Mouse (Mus musculus) retina, adult 2 months (tissue): ENCODE measurements around the gene Pi16.
"Not testable (repeated sequence)": the region's sequence is repeated elsewhere in the genome, so short reads cannot be mapped to it uniquely, and the experiment has no call there.

Source experiments
- DNase-seq: peaks from one replicate; pipeline ENCODE4 v3.0.0-alpha.2; 2012; ENCODE audit warnings: low read depth, low spot score

Pi16 gene

GRCm38 (mm10) chr17:29317380-29317779 lies at the start of gene Pi16:
Gene Pi16, plus strand, starts transcription at chr17:29317680.
- DNase-seq: not testable (repeated sequence)

GRCm38 (mm10) chr17:29267931-29268681 lies 49.4 kb upstream of the Pi16 start:
- DNase-seq: no peak

GRCm38 (mm10) chr17:29268682-29269348 lies 48.7 kb upstream of the Pi16 start, which contains the start of gene BC004004:
Gene BC004004, plus strand, starts transcription at chr17:29268788.
- peak; percentile 88 for DNase-seq

- DNase-seq: no peak
These were observed 48.2 kb upstream of the Pi16 start for GRCm38 (mm10) chr17:29269349-29269706.

GRCm38 (mm10) chr17:29270148-29270698 lies 47.3 kb upstream of the Pi16 start:
- DNase-seq: no peak

GRCm38 (mm10) chr17:29273156-29273555 lies 44.3 kb upstream of the Pi16 start:
- no peak for DNase-seq

- no peak for DNase-seq
These were observed 43.6 kb upstream of the Pi16 start for GRCm38 (mm10) chr17:29273889-29274288.

- DNase-seq: no peak
These were observed 37.1 kb upstream of the Pi16 start for GRCm38 (mm10) chr17:29280422-29280821.

GRCm38 (mm10) chr17:29281541-29281940 lies 35.9 kb upstream of the Pi16 start:
- DNase-seq: no peak

- no peak for DNase-seq
These were observed 35.1 kb upstream of the Pi16 start for GRCm38 (mm10) chr17:29282216-29282952.

- no peak for DNase-seq
These were observed 25.7 kb upstream of the Pi16 start for GRCm38 (mm10) chr17:29291793-29292192.

GRCm38 (mm10) chr17:29292996-29293395 lies 24.5 kb upstream of the Pi16 start:
- DNase-seq: no peak

GRCm38 (mm10) chr17:29293807-29294605 lies 23.5 kb upstream of the Pi16 start:
- no peak for DNase-seq

GRCm38 (mm10) chr17:29295835-29296234 lies 21.6 kb upstream of the Pi16 start:
- no peak for DNase-seq

GRCm38 (mm10) chr17:29297321-29297720 lies 20.2 kb upstream of the Pi16 start:
- DNase-seq: no peak

- DNase-seq: no peak
These were observed 19.7 kb upstream of the Pi16 start for GRCm38 (mm10) chr17:29297813-29298212.

- DNase-seq: no peak
These were observed 18.2 kb upstream of the Pi16 start for GRCm38 (mm10) chr17:29299282-29299681.

GRCm38 (mm10) chr17:29300926-29301325 lies 16.6 kb upstream of the Pi16 start:
- DNase-seq: no peak

- DNase-seq: no peak
These were observed 16.1 kb upstream of the Pi16 start for GRCm38 (mm10) chr17:29301421-29301820.

GRCm38 (mm10) chr17:29302149-29302548 lies 15.3 kb upstream of the Pi16 start:
- DNase-seq: no peak

GRCm38 (mm10) chr17:29303087-29303486 lies 14.4 kb upstream of the Pi16 start:
- DNase-seq: no peak
